Mouse (Mus musculus) spleen, adult 10 weeks (tissue): ENCODE measurements around the gene Olfr1451. TPM values are rescaled to one million over a fixed set of nuclear protein-coding genes. Genes with fewer than 3 reads are reported as not detected.

Source experiments
- polyA plus RNA-seq: library from polyadenylated mRNA; stranded (reverse); fragments of 350-450 nt; fragmentation: Illumina TruSeq; extraction: RNeasy Lipid Tissue Mini Kit (QIAGEN cat#74804); gene quantifications from one replicate; pipeline ENCODE4 v1.2.3, GENCODE M21; 2015; ENCODE audit warnings: low replicate concordance; ENCODE audit not compliant: insufficient read depth

Olfr1451 gene
- polyA plus RNA-seq = not detected

GRCm38 (mm10) chr19:12994714-12995113, at the start of gene Olfr1451:
Gene Olfr1451, plus strand, starts transcription at chr19:12995014.

GRCm38 (mm10) chr19:12949958-12950357, 44.9 kb upstream of the Olfr1451 start, which contains the start of gene Olfr1450:
Gene Olfr1450, plus strand, starts transcription at chr19:12950258.

GRCm38 (mm10) chr19:13028227-13028626, 33.4 kb downstream of the Olfr1451 start, which contains the start of gene Olfr1453:
Gene Olfr1453, minus strand, starts transcription at chr19:13028327.

Other genes starting within 250 kb of the Olfr1451 start
- 3.0 TPM for gene Cntf, start 229.4 kb upstream of the Olfr1451 start, polyA plus RNA-seq
- 89.9 TPM for gene Zfp91, start 198.9 kb upstream of the Olfr1451 start, polyA plus RNA-seq
- 86.4 TPM for gene Lpxn, start 198.8 kb upstream of the Olfr1451 start, polyA plus RNA-seq
- 0.37 TPM for gene Gm5244, start 148.3 kb upstream of the Olfr1451 start, polyA plus RNA-seq
- gene Olfr1444, start 137.7 kb upstream of the Olfr1451 start, polyA plus RNA-seq = 0.65 TPM
- gene Olfr1445, start 111.2 kb upstream of the Olfr1451 start, polyA plus RNA-seq = not detected
- gene Olfr1446, start 101.5 kb upstream of the Olfr1451 start, polyA plus RNA-seq = not detected
- gene Olfr1447, start 91.3 kb upstream of the Olfr1451 start, polyA plus RNA-seq = not detected
- not detected for gene Olfr1448, start 70.6 kb upstream of the Olfr1451 start, polyA plus RNA-seq
- not detected for gene Olfr1449, start 64.2 kb upstream of the Olfr1451 start, polyA plus RNA-seq
- not detected for gene Olfr1450, start 44.8 kb upstream of the Olfr1451 start, polyA plus RNA-seq
- not detected for gene Olfr1453, start 33.3 kb downstream of the Olfr1451 start, polyA plus RNA-seq
- not detected for gene Olfr1454, start 65.6 kb downstream of the Olfr1451 start, polyA plus RNA-seq
- not detected for gene Olfr1457, start 102.9 kb downstream of the Olfr1451 start, polyA plus RNA-seq
- not detected for gene Olfr1458, start 111.8 kb downstream of the Olfr1451 start, polyA plus RNA-seq
- not detected for gene Olfr1459, start 154.5 kb downstream of the Olfr1451 start, polyA plus RNA-seq
- gene Olfr1461, start 168.0 kb downstream of the Olfr1451 start, polyA plus RNA-seq = not detected
- not detected for gene Olfr1462, start 190.7 kb downstream of the Olfr1451 start, polyA plus RNA-seq
- gene Olfr1463, start 236.3 kb downstream of the Olfr1451 start, polyA plus RNA-seq = not detected